Mouse (Mus musculus) lung, postnatal 0 days (tissue): Measurements from ENCODE around the gene Scap.

ENCODE experiments used
- CTCF ChIP-seq: IDR thresholded peaks from 2 replicates; pipeline ENCODE4 v1.5.1; 2016; ENCODE audit warnings: antibody characterized with exemption, mild to moderate bottlenecking
- EP300 ChIP-seq: IDR thresholded peaks from 2 replicates; pipeline ENCODE4 v1.6.1; 2016; ENCODE audit warnings: antibody characterized with exemption, mild to moderate bottlenecking, control low read depth

GRCm38 (mm10) chr9:110362337-110362736 is 29.2 kb downstream of the Scap start:
- no peak for TF ChIP-seq CTCF
- TF ChIP-seq EP300 = no peak
